Mouse (Mus musculus): ENCODE results near the gene Slc35c2. TPM values are rescaled to one million over a fixed set of nuclear protein-coding genes. Genes with fewer than 3 reads are reported as not detected.
A peak's percentile ranks its signal among the peaks of the same experiment; 100 is the strongest.

Gene Slc35c2
- total RNA-seq (2021): 10 to 100 TPM; 33.0 to 34.1 TPM
- long read RNA-seq, experiment 1, transcript Slc35c2-204 (10 exons, 2,008 nt): major isoform, 8 of 44 reads
- long read RNA-seq, experiment 1, partial matches to known transcripts: 23 of 44 reads
- long read RNA-seq, experiment 1, other reads (novel, unspliced or antisense): 10 of 44 reads
- long read RNA-seq, experiment 2, transcript Slc35c2-204 (10 exons, 2,008 nt): major isoform, 6 of 29 reads
- long read RNA-seq, experiment 2, partial matches to known transcripts: 7 of 29 reads
- long read RNA-seq, experiment 2, other reads (novel, unspliced or antisense): 16 of 29 reads

DNA sequence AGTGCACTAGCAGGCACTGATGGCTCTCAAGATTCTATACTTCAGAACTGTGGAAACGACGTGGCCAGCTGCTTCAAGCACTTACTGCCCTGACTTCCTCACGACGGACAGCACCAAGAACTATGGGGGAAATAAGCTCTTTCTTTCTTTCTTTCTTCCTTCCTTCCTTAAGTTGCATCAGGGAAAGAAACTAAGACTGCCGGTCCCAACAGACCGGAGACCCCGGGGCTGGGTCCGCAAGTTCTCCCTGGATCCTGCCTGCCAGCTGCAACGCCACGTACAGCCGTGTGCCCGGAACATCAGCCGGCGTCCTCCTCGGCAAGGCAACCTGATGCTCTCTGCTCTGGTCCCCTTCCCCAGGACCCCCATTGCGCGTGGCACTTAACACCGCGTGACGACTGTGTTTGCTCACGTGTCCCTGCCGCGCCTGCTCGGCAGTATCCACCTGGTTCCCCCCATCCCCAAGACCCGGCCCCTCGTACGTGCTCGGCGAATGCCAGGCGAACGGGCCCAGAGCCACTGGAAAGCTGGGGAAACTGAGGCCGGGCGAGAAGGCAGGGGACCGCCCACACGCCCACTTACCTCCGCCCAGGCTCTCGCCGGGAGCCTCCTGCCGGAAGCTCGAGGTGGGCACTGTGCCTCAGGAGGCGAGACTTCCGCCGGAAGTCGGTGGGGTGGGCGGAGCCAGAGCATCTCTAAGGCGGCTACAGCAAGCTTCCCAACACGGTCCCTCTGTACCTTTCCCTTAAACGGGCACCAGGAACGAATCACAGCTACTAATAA lies at the start of gene Slc35c2:
Slc35c2 (minus strand) TSS at position 668 of the 783 bp plus-strand sequence.
- DNase-seq: peak; percentile 95

GRCm38 (mm10) chr2:165337191-165337590 lies 49.5 kb upstream of the Slc35c2 start:
- DNase-seq: peak; percentile 84

DNA sequence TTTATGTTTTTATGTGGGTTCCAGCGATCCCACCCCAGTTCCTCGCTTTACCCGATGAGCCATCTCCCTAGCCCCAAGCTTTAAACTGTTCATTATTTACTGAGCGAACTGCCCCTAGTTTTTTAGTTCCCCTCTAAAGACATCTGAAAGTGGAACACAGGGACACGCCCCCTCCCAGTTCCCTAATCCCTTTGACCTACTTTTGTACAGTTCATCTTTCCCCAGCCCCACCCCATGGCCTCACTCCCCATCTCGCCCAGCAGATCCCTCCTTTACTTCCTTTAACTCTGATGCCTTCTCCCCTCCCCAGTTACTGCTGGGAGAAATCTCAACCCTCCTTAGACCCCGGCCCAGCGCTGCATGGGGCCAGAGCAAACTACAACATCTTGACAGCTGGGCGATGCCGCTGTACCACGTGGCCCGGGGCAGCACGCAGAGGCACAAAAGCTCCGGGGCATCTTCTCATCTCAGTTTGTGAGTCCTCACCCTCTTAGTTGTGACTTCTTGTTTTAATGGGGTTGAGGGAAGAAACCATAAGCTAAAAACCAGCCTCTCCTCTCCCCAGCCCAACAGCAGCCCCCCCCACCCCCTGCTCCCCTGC lies 45.0 kb upstream of the Slc35c2 start:
- no peak for DNase-seq

DNA sequence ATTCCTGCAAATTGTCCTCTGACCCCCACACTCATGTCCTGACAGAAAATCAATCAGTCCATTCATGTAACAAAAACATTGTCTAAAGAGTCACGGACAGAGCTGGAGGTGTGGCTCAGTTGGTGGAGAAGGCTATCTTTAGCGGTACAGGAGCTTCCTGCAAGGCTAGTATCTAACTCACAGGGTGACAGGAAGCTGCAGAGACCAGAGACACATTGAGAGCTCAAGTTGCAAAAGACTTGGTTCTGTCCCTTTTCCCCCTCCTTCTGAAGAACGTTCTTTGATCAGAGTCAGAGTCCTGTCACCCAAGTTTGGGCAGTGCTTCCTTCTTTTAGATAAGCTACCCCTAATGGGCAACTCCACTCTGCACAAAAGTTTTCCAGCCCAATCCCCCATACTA lies 42.0 kb upstream of the Slc35c2 start:
- no peak for DNase-seq

DNA sequence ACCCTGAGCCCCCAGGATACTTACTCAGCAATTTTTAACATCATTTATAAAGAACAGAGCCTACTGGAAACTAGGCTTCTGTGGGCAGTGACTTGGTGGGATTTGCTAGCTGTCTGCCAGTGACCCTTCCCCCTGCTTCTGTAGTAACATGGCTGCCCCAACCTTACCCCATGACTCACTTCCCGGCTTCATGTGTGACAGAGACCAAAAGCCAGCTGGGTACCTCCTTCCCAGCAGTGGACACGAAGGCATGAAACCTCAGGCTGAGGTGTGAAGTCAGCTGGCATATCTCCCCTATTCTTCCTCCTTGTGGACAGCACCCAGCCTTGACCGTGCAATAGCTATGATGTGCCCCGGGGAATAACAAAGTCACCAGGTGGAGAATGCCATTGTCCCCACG lies 41.1 kb upstream of the Slc35c2 start:
- DNase-seq: no peak

DNA sequence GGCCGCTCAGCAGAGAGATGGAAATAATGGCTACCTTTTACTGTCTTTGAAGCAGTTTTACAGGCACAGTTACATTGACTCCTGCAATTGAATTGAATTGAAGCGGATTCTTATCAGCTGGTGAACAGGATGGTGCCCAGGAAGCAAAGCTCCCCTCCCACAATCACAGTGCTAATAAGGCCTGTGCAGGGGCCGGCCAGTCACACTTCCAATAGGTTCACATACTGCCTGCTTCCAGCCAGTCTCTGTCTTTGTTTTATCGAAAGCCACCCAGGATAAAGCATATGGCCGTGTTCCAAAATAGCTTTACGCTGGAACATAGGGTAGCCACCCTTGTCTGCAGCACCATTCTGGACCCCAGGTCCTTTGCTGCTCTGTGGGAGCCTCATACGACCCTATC lies 39.7 kb upstream of the Slc35c2 start:
- DNase-seq: no peak

DNA sequence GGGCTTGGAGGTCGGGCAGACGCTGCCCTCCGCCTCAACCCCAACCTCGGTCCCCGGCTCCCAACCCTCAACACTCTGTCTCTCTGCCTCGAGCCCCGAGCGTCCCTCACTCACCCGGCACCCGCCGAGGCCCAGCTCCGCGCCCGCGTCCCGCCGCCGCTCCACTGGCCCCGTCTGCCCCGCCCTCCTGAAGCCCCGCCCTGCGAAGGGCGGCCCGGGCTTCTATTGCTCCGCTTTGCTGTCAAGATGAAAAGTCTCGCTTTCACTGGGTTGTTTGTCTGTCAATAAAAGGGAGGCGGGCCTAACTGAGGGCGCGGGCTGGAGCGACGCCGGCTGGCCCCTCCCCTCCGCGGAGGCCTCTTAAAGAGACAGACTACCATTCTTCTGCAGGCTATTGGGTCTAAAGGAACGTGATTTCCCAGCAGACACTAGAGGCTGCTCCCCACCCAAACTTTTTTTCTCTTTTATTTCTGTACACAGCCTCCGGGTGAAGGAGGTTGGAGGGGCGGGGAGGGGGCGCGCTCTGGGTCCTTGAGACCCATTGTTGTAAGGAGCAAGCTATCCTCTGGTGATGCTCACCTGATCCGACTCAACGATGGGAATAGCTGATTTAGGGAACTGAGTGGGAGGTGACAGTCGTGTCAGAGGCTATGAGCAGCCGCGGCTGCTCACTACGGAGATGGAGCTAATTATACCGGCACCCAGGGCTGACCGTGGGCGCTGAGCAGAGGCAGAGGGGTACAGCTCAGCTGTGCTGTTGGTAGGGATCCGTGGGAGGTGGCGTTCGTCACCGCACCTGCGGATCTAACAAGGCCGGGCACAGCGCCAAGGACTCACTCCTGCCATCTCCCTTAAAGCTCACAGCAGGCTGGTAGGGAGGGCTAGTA lies 38.9 kb upstream of the Slc35c2 start, which contains the start of gene Elmo2:
Elmo2 (minus strand) TSS at position 176 of the 887 bp plus-strand sequence.
- DNase-seq: peak; percentile 97

GRCm38 (mm10) chr2:165325521-165326303 lies 38.0 kb upstream of the Slc35c2 start:
- DNase-seq: no peak

DNA sequence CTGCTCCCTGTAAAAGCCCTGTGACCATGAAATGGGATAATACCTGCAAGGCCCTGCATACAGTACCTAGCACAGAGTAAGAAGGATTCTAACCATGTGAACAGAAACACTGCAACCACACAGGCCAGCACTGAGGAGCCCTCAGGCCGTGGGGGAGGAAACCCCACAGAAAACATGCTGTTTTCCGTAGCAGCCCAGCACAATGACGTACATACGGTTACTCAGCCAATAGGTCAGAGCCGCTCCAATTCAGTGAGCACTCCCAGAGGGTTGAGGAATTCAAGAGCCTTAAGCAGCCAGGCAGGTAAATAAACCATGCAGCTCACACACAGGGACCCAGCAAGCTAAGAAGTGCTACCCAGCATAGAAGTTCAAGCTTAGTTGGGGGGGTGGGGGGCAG lies 36.3 kb upstream of the Slc35c2 start:
- no peak for DNase-seq

DNA sequence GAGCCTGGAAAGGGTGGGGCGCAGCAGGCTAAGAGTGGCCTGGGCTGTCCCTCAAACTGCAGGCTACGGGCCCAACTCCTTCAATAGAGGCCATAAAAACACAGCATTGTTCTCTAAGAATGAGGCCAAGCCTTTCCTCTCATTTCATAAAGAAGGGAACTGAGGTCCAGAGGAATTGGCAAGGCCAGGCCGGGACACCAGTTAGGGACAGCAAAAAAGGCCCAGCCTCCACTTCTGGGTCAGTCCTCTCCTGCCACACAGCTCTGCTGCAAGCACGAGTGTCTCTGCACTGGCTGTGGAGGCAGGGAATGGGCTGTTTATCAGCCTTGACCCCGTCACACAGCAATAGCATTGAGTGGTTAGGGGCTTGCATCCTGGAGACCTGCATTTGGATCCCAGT lies 35.8 kb upstream of the Slc35c2 start:
- DNase-seq: no peak

DNA sequence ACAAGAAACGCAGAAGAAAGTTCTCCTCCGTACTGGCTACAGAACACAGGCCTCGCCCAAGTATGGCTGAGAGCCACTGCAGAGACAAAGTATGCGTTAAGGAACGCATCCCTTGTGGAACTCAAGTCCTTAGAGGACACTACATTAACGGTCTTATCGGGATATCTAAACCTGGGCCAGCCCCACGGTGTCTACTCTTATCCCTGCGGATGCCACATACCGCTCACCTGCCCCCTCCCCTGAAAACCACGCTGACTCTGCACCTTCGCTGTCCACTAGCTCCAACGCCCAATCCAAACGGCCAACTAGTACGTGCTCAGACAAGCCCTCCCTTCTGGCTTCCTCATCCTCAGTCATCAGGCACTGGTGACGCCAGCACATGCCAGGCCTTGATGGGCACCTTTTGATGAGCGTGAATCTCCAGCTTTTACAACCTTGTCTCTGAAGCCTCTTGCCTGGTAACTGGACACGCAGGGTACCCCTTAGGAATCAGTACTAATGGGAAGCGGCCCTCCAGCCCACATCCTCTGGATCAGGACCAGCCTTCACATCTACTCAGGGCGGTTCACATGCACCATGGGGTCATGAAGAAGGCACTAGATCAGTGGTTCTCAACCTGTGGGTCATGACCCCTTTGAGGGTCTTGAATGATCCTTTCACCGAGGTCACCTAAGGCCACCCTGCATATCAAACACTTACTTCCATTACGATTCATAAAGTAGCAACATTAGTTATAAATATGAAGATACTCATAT lies 34.5 kb upstream of the Slc35c2 start:
- DNase-seq: no peak

GRCm38 (mm10) chr2:165321381-165321888 lies 33.8 kb upstream of the Slc35c2 start:
- DNase-seq: peak; percentile 48

- peak; percentile 39 for DNase-seq
These were observed 33.0 kb upstream of the Slc35c2 start for GRCm38 (mm10) chr2:165320531-165321150.

DNA sequence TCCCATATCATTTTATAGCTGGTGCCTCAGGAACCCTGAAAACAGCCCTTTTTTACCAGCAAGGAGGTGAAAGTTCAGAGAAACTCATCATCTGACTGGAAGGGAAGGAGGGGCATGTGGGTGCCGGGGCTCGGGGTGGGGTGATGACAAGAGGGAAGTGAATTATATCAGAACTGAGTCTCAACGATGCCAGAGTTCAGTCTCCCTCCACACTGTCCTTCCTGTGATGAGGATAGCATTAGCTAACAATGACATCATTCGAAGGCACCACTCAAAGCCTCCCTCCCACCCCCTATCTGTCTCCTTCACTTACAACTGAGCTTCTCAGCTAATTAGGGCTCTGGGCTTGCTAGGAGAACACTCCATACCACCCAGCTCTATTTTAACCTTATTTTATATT lies 31.8 kb upstream of the Slc35c2 start:
- DNase-seq: no peak

GRCm38 (mm10) chr2:165318941-165319340 lies 31.3 kb upstream of the Slc35c2 start:
- DNase-seq: no peak

DNA sequence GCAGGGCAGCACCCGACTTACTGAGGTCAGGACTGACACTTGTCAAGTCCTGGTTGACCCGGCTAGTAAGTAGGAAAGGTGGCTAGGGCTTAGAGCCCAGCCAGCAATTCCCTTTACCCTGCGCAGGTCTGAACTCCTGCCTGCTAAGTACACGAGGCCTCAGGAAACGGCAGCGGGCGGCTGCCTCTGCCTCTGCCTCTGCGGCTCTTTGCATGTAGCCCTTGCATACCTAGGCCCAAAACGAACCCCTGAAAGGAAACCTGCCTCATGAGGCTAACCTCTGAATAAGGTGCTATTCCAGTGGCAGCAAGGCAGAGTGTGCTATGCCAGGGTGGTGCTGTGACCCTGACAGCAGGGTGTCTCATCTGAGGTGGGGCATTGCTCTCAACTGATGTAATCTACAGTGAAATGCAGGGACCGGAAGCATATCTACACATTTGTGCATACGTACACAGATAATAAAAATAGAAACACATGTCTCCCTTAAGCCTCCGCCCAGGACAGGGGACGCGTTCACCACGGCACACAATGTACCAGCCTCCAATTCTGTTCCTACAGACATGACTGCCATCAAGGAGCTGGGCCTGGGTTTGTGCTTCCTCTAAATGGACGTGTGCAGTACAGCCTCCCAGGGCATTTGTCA lies 30.1 kb upstream of the Slc35c2 start:
- DNase-seq: no peak

GRCm38 (mm10) chr2:165316837-165317473 lies 29.3 kb upstream of the Slc35c2 start:
- DNase-seq: peak; percentile 61

GRCm38 (mm10) chr2:165316204-165316603 lies 28.5 kb upstream of the Slc35c2 start:
- DNase-seq: no peak

GRCm38 (mm10) chr2:165314197-165314596 lies 26.5 kb upstream of the Slc35c2 start:
- no peak for DNase-seq

Measured in adrenal gland, postnatal 10 days (tissue).